Mouse (Mus musculus): ENCODE data around the gene Mms19. TPM values are rescaled to one million over a fixed set of nuclear protein-coding genes. Genes with fewer than 3 reads are reported as not detected.

Gene Mms19
- polyA plus RNA-seq (2017; shearing (Covaris generic)): 88.1 TPM

GRCm38 (mm10) chr19:41980819-41981594 is at the start of gene Mms19:
Gene Mms19, minus strand, starts transcription at chr19:41981157.

GRCm38 (mm10) chr19:41981595-41981927 is 604 bp upstream of the Mms19 start, which contains the start of gene Ubtd1:
Gene Ubtd1, plus strand, starts transcription at chr19:41981763.

GRCm38 (mm10) chr19:41933179-41934086 is 47.5 kb downstream of the Mms19 start, which contains the start of the genes Exosc1 and Zdhhc16:
Gene Exosc1, minus strand, starts transcription at chr19:41933423.
Gene Zdhhc16, plus strand, starts transcription at chr19:41933480.

GRCm38 (mm10) chr19:41911178-41912073 is 69.5 kb downstream of the Mms19 start, which contains the start of gene Pgam1:
Gene Pgam1, plus strand, starts transcription at chr19:41911923.

GRCm38 (mm10) chr19:41895460-41896318 is 85.3 kb downstream of the Mms19 start, which contains the start of gene Rrp12:
Gene Rrp12, minus strand, starts transcription at chr19:41896173.

Other genes with a start within 250 kb of the Mms19 start
- gene Slit1, start 237.5 kb downstream of the Mms19 start, polyA plus RNA-seq (2017; shearing (Covaris generic)): not detected
- 4.9 TPM for gene Arhgap19, start 179.1 kb downstream of the Mms19 start, polyA plus RNA-seq (2017; shearing (Covaris generic))
- gene Frat1, start 151.2 kb downstream of the Mms19 start, polyA plus RNA-seq (2017; shearing (Covaris generic)): 1.5 TPM
- 1.0 TPM for gene Frat2, start 133.0 kb downstream of the Mms19 start, polyA plus RNA-seq (2017; shearing (Covaris generic))
- 25.8 TPM for gene Rrp12, start 85.0 kb downstream of the Mms19 start, polyA plus RNA-seq (2017; shearing (Covaris generic))
- 159 TPM for gene Pgam1, start 69.2 kb downstream of the Mms19 start, polyA plus RNA-seq (2017; shearing (Covaris generic))
- 91.1 TPM for gene Exosc1, start 47.7 kb downstream of the Mms19 start, polyA plus RNA-seq (2017; shearing (Covaris generic))
- 88.9 TPM for gene Zdhhc16, start 47.7 kb downstream of the Mms19 start, polyA plus RNA-seq (2017; shearing (Covaris generic))
- 7.1 TPM for gene Ubtd1, start 606 bp upstream of the Mms19 start, polyA plus RNA-seq (2017; shearing (Covaris generic))
- gene Ankrd2, start 54.8 kb upstream of the Mms19 start, polyA plus RNA-seq (2017; shearing (Covaris generic)): not detected
- not detected for gene Hoga1, start 64.5 kb upstream of the Mms19 start, polyA plus RNA-seq (2017; shearing (Covaris generic))
- not detected for gene 4933411K16Rik, start 71.1 kb upstream of the Mms19 start, polyA plus RNA-seq (2017; shearing (Covaris generic))
- gene Morn4, start 105.2 kb upstream of the Mms19 start, polyA plus RNA-seq (2017; shearing (Covaris generic)): 1.8 TPM
- 3.3 TPM for gene Pi4k2a, start 109.3 kb upstream of the Mms19 start, polyA plus RNA-seq (2017; shearing (Covaris generic))
- gene Avpi1, start 147.9 kb upstream of the Mms19 start, polyA plus RNA-seq (2017; shearing (Covaris generic)): 6.7 TPM
- gene Marveld1, start 166.2 kb upstream of the Mms19 start, polyA plus RNA-seq (2017; shearing (Covaris generic)): 3.9 TPM
- gene Zfyve27, start 182.8 kb upstream of the Mms19 start, polyA plus RNA-seq (2017; shearing (Covaris generic)): 76.9 TPM
- gene Sfrp5, start 221.1 kb upstream of the Mms19 start, polyA plus RNA-seq (2017; shearing (Covaris generic)): not detected

Measured in inflammation-experienced regulatory T-cells, adult 16 weeks (primary cell).